Mouse (Mus musculus): ENCODE measurements around the gene Rdx. TPM values are rescaled to one million over a fixed set of nuclear protein-coding genes. Genes with fewer than 3 reads are reported as not detected.
A peak's percentile ranks its signal among the peaks of the same experiment; 100 is the strongest.

Gene Rdx
- total and polyA plus RNA-seq, 3 experiments, result 103 to 152 (median 109) TPM

- no peaks in the 10 kb centered on the region for H3K9me3 ChIP-seq (replicated peaks; ENCODE audit: insufficient read depth, low read length)
- DNase-seq (ENCODE audit: low read depth, low spot score), result peak; percentile 90
- H3K36me3 ChIP-seq (ENCODE audit: control insufficient read depth in 1 of 2, insufficient read depth in 2 of 2, low read length in 2 of 2), result peaks cover 0 to 12% of the 10 kb centered on the region in 2 experiments; a peak in 2 of 4 replicates
- H3K27ac ChIP-seq (ENCODE audit: control insufficient read depth, low read depth, low read length), result no peak overlapping the region
- H3K4me3 ChIP-seq (ENCODE audit: control insufficient read depth in 1 of 2, insufficient read depth in 1 of 2, low read depth in 2 of 2, low read length in 2 of 2), result no peak overlapping the region
- no peaks in the 10 kb centered on the region for H3K27me3 ChIP-seq (ENCODE audit: control insufficient read depth in 1 of 2, insufficient read depth in 2 of 2, low read length in 2 of 2)
- TF ChIP-seq JUND (IDR thresholded peaks at IDR 0.05; ENCODE audit: low read depth, low read length) (no peak), USF2 (IDR thresholded peaks at IDR 0.05; ENCODE audit: borderline replicate concordance in 1 of 2, insufficient read depth in 1 of 2, low read depth in 1 of 2, low read length in 2 of 2) (no peak), RAD21 (IDR thresholded peaks at IDR 0.05; ENCODE audit: low read depth, low read length) (peak; percentile 94), ETS1 (IDR thresholded peaks at IDR 0.05; ENCODE audit: low read depth, low read length) (no peak), USF1 (IDR thresholded peaks at IDR 0.05; ENCODE audit: low read depth, low read length) (no peak), POLR2A (IDR thresholded peaks at IDR 0.05; ENCODE audit: control insufficient read depth in 1 of 2, insufficient read depth in 1 of 2, low read depth in 1 of 2, low read length in 2 of 2, poor library complexity in 1 of 2) (no peak), ZC3H11A (IDR thresholded peaks at IDR 0.05; ENCODE audit: low read depth, low read length) (peak; percentile 85), MAFK (IDR thresholded peaks at IDR 0.05; ENCODE audit: borderline replicate concordance, low read depth, low read length) (no peak), CHD1 (IDR thresholded peaks at IDR 0.05; ENCODE audit: low read depth, low read length) (no peak), ZMIZ1 (IDR thresholded peaks at IDR 0.05; ENCODE audit: low read depth, low read length) (no peak), NRF1 (IDR thresholded peaks at IDR 0.05; ENCODE audit: insufficient read depth, low read depth, low read length, poor library complexity, severe bottlenecking) (no peak), GATA1 (IDR thresholded peaks at IDR 0.05; ENCODE audit: low read depth, low read length) (no peak; the same call in 1 of the 2 replicates), ZNF384 (IDR thresholded peaks at IDR 0.05; ENCODE audit: low read depth, low read length) (no peak), MAX (IDR thresholded peaks at IDR 0.05; ENCODE audit: low read length) (no peak), MYB (IDR thresholded peaks at IDR 0.05; ENCODE audit: low read depth, low read length) (no peak), EP300 (IDR thresholded peaks at IDR 0.05; ENCODE audit: low read depth in 1 of 2, low read length in 2 of 2) (no peak), GABPA (IDR thresholded peaks at IDR 0.05; ENCODE audit: low read depth, low read length) (no peak), SMC3 (IDR thresholded peaks at IDR 0.05; ENCODE audit: low read depth, low read length) (peak; percentile 87), TCF12 (IDR thresholded peaks at IDR 0.05; ENCODE audit: low read depth, low read length) (no peak), E2F4 (IDR thresholded peaks at IDR 0.05; ENCODE audit: borderline replicate concordance, low read depth, low read length) (no peak), UBTF (IDR thresholded peaks at IDR 0.05; ENCODE audit: borderline replicate concordance, insufficient read depth, low read depth, low read length) (no peak), KAT2A (conservative IDR thresholded peaks at IDR 0.05; ENCODE audit: low read depth, low read length) (no peak), NELFE (IDR thresholded peaks at IDR 0.05; ENCODE audit: low read depth, low read length) (no peak), CTCF (IDR thresholded peaks at IDR 0.05 in 2 of 3, conservative IDR thresholded peaks at IDR 0.05 in 1 of 3; ENCODE audit: control insufficient read depth in 1 of 3, insufficient read depth in 1 of 3, low read depth in 2 of 3, low read length in 3 of 3, poor library complexity in 1 of 3, severe bottlenecking in 1 of 3) (peak; percentile 91 to 97 (median 92)), TAL1 (IDR thresholded peaks at IDR 0.05; ENCODE audit: low read length) (no peak), BHLHE40 (IDR thresholded peaks at IDR 0.05; ENCODE audit: borderline replicate concordance, low read depth, low read length) (no peak), POLR2AphosphoS5 (IDR thresholded peaks at IDR 0.05; ENCODE audit: borderline replicate concordance, low read depth, low read length) (no peak), ZKSCAN1 (IDR thresholded peaks at IDR 0.05; ENCODE audit: low read depth, low read length) (no peak), MAZ (IDR thresholded peaks at IDR 0.05; ENCODE audit: low read depth, low read length) (no peak), POLR2AphosphoS2 (IDR thresholded peaks at IDR 0.05; ENCODE audit: low read length) (no peak), RCOR1 (IDR thresholded peaks at IDR 0.05; ENCODE audit: low read depth, low read length) (no peak), HCFC1 (IDR thresholded peaks at IDR 0.05; ENCODE audit: low read depth, low read length) (no peak), SIN3A (IDR thresholded peaks at IDR 0.05; ENCODE audit: low read length) (no peak)
- no peak overlapping the region for H3K9ac ChIP-seq (ENCODE audit: control insufficient read depth, low read depth, low read length, poor library complexity, severe bottlenecking)
- peaks cover 10 to 27% of the 10 kb centered on the region in 2 experiments for H3K4me1 ChIP-seq (ENCODE audit: control insufficient read depth in 1 of 2, insufficient read depth in 2 of 2, low read length in 2 of 2)
- no peaks in the 10 kb centered on the region for H3K79me2 ChIP-seq (ENCODE audit: control insufficient read depth, insufficient read depth, low read length, poor library complexity)
These were observed 51.6 kb downstream of the Rdx start for GRCm38 (mm10) chr9:52098600-52098999.

Data from MEL (cell line).